ENCODE assay signal across 9 mouse cellular contexts in the genomic region with DNA sequence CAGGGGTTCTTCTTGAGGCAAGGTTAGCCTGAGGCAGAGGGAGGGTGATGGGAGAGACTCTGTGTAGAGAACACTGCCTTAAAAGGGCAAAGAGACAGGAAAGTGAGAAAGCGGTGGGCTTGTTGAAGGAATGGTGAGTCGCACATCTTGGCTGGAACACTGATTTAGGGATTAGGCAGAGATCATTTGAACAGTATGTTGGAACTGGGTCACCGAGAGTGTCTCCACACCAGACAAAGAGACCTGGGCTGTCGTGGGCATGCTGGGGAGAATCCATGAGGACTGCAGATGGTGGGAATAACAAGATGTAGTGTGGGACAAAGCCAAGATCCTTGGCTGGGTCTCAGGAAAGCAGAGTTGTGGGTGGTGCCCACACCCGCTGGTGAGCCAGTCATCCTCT.
DNase-seq lines count a peak whose midpoint lies in the region; TF ChIP-seq lines count a peak whose summit lies in the region.
"Had no signal": no experiment of that assay in that cellular context is flagged by ENCODE, and none has a peak within 500 bp of the region (broad histone marks: within the 10 kb centered on the region; RNA-seq: fewer than 3 reads in every experiment).

No protein-coding gene starts in this region.

- H3K4me3 ChIP-seq in layer of hippocampus, adult 2 months, result no peak overlapping the region
- H3K4me3 ChIP-seq: embryonic facial prominence, embryonic 15.5 days; liver, embryonic 15.5 days had no signal

- TF ChIP-seq CTCF in layer of hippocampus, adult 2 months (conservative IDR thresholded peaks at IDR 0.05), result no peak

- peak overlapping the region; percentile 69 for H3K27ac ChIP-seq in layer of hippocampus, adult 2 months
- H3K27ac ChIP-seq: embryonic facial prominence, embryonic 15.5 days; liver, embryonic 15.5 days had no signal

- peak; percentile 93 for DNase-seq in brain, adult 2 months (ENCODE audit: low read depth, low spot score)
- DNase-seq in cerebellum, adult 18-20 months, result peak; percentile 70 to 79
- peak; percentile 47 to 48 for DNase-seq in layer of hippocampus, adult 2 months (ENCODE audit: low spot score in 2 of 2)
- DNase-seq in right cerebral cortex, adult 18-20 months, result peak; percentile 84
- DNase-seq in thymus, adult 18-20 months, result no peak
- DNase-seq in thymus, postnatal 25 days, result no peak
- DNase-seq in embryo, embryonic 10.5 days (ENCODE audit: low spot score), result no peak

Comparison
In these comparisons a context has a peak if more than half of its experiments do, and no peak if none do; other contexts are left out.
1. DNase-seq: peak in brain, adult 2 months (single experiment), cerebellum, adult 18-20 months (2 of 2), layer of hippocampus, adult 2 months (2 of 2) and right cerebral cortex, adult 18-20 months (single experiment); none in thymus, adult 18-20 months (0 of 2), thymus, postnatal 25 days (single experiment) and embryo, embryonic 10.5 days (single experiment).